Mouse (Mus musculus): ENCODE measurements around the gene Eef1a2.

GRCm38 (mm10) chr2:181119952-181120351 lies 36.9 kb downstream of the Eef1a2 start:
- TF ChIP-seq EP300 (IDR thresholded peaks at IDR 0.05; ENCODE audit: insufficient read depth, low read depth, low read length) (no peak), CTCF (IDR thresholded peaks at IDR 0.05; ENCODE audit: low read depth, low read length) (no peak), POLR2A (IDR thresholded peaks at IDR 0.05; ENCODE audit: insufficient read depth, low read length) (no peak)

Data from ES-Bruce4 (cell line).